Mouse (Mus musculus) megakaryocyte, adult 5-6 weeks (primary cell): Measurements from ENCODE around the gene Mical2. TPM values are rescaled to one million over a fixed set of nuclear protein-coding genes. Genes with fewer than 3 reads are reported as not detected.

Experiments used
- ATAC-seq: 2 replicates; pipeline ENCODE4 v1.8.0; 2016; ENCODE audit warnings: mild to moderate bottlenecking, inconsistent platforms; ENCODE audit not compliant: poor library complexity, severe bottlenecking
- total RNA-seq, 2 experiments: library from RNA; stranded (forward) in 1 of 2; stranded (reverse) in 1 of 2; fragments of 153-499, 151-499 nt in 1 of 2; fragments of 221-1000, 200-1000 nt in 1 of 2; gene quantifications; 2 replicates each; pipeline versions ENCODE4 v1.2.3 to v1.2.4; 2015 to 2017

Gene Mical2
- total RNA-seq, 2 experiments from 2014 or later = 1.1 TPM

DNA sequence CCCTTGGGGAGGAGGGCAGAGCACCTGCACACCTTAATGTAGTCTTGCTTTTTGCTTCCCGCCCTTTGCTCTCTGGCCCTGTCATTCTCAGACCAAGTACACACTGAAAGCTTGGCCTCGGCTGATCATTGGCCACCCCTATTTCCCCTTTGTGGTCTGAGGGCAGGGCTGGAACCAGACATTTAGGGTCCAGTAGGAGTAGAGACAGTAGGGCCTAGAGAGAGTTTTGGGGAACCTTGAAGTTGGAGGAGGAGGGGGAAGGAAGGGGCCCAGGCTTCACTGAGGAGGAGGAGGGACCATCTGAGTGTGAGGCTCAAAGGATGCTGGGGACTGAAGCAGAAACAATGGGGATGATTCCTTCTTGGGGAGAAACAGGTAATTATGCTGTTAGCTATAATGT lies 15.1 kb downstream of the Mical2 start:
- peak; percentile 81 for ATAC-seq

DNA sequence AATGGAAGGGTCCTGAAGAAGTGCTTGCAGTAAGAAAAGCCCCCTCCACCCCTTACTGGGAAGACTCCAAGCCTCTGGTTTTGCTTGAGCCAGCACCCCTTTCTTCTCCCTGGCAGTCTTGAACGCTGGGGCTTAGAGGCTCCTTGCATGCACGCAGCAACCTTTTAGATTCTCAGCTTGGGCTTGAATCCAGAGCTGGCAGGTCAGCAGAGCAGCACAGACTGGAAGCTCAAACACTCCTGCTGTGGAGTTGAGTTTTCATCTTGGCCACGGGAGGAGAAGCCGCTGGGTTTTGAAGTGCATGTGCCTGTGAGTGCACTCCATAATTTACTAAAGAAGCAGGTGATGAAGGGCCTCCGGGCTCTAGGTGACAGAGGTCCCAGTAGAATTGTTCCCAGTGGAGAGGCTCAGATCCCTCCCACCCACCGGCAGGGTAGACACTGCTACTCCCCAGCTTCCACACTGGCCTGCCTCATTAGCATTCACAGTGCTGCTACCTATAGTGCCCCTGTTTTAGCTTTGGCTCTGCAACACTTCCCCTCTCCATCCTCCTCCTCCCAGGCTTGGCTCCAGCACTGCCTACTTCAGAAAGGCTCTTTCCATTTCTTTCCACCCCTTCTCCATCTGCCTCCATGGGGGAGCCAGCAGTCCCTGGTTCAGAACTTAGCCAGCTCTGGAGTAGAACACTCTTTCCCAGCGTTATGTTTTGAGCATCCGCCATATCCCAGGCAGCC lies 15.7 kb downstream of the Mical2 start:
- no peak for ATAC-seq

DNA sequence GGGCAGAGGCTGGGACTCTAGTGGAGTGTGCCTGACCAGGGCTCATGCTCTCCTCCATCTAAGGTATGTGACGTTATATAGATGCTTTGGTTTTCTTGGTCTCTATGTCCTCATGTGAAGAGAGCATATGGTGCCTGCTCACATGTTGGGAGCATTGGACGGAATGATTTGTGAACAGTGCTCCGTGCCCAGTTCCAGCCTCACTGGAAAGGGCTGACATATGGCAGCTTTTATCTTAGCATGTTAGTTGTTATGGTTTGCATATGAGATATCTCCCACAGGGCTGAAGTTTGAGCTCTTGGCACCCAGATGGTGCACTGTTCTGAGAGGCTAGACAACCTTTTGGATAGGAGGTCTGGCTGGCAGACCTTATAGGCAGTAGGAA lies 16.3 kb downstream of the Mical2 start:
- no peak for ATAC-seq

DNA sequence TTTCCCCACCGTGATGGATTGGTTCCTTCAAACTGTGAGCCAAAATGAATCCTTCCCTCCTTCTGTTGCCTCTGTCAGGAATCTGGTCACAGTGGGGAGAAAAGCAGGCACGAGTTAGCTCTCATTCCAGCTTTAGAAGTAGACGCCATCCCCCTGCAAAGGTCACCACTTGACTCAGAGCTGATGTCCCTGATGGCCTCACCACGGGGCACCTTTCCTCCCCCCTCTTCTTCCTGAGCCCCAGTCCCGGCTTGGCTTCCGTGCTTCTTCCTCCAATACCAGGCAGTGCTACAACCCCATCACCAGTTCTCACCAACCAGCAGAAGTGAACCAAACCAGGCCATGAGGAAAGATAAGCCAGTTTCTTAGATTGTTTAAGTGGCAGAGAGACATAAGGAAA lies 16.9 kb downstream of the Mical2 start:
- no peak for ATAC-seq

DNA sequence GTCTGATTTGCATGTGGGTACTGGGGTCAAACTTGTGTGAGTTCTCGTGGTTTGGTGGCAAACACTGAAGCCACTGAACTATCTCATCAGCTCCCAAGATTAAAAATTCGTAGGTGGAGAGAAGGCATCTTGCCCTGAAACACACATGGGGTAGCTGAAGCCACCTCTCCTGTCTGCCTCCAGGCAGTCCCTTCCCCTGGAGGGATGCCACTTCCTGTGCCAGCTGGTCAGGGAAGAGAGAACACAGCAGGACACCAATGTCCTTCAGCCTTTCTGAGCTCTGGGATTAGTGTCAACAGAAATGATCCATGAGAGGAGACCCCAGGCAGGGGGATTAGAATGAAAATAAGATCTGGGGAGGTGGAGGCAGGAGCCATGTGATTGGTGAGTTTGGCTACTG lies 18.4 kb downstream of the Mical2 start:
- ATAC-seq = no peak

DNA sequence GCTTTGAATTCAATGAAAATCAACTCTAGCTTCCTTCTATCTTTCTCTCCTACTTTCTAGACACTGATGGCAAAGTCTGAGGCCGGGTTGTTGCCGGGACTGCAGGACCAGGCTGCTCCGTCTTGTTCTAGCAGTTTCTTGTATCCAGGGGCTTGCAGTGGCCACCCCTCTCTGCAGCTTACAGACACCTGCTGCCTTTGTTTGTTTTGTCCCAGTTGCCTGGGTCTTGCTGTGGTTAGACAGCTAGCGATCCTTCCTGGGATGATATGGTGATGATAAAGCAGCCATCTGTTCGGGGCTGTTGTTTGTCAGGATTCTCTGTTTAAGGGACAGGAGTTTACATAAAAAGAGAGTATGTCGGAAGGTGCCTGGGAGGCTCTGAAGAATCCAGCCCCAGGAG lies 19.0 kb downstream of the Mical2 start:
- no peak for ATAC-seq

DNA sequence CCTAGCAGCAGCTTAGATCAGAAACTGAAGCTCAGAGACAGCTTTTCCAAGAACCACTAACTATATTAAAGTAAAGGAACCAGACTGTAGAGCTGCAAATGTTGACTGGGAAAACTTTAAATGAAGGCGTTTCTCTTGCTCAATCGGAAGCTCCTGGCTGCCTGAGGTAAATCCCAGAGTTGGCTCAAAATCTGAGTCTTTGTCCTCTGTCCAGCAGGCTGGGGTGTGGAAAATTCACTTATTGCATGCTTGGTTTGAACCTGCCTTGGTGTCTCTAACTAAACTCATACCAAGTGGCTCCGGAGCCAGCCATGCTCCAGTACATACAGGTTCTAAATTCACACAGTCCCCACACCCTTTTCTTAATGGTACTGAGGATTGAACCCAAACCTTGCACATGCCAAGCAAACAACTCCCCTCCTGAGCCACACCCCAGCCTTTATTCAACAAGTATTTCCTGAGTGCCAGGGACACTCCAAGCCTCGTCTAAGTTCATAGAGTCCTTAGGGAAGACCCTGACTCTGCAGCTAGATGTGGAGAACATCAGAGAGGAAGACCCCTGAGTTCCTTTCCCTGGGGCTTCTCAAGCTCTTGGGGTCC lies 20.3 kb downstream of the Mical2 start:
- ATAC-seq = no peak

DNA sequence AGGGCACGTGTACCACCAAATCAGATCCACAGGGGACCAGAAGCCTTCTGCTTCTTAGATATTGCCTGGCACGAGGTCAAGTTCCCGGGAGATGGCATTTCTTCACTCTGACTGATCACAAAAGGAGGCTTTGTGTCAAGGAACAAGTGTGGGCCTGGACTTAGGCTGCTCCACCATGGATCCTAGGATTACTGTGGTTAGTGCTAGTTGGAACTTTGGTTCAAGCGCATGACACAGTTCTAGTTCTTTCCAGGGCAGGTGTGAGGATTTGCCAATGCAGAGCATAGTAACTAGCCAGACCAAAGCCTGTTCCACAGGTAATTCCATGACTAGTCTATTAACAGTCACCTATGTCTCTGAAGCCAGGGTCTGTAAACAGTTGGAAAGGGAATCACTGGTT lies 20.8 kb downstream of the Mical2 start:
- ATAC-seq = no peak

DNA sequence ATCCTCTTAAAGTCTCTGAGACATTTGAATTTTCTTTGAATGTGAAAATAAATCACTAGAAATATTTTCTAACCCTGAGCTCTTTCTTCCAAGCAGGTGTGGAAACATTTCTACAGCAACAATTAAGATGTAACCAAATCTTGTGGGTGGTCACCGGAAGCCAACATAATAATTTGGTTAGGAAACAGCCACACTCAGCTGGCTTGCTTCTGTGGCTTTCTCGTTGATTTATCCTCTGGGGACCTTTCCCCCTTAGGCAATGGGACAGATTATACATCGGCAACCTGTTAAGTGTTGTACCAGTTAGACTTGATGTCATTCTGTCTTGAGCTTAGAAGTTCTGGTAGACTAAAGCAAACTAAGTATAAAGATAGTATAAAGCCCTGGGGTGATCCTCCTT lies 22.2 kb downstream of the Mical2 start:
- ATAC-seq = no peak

DNA sequence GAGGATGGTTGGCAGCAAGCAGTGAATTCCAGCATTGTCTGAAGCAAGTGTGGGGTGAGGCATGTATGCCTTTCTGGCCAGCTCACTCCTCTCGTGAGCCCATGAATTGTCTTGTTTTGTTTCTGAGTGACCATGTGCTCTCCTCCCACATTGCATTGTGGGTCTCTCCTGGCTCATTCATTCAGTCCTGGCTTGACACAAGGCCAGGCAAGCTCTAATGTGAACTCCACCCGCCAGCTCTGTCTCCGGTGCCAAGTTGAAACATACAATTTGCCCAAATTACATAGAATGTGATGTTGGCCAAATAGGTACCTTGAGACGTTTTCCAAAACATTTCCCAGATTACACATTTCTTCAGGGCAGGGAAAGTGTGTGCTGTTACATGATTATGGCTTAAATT lies 23.8 kb downstream of the Mical2 start:
- no peak for ATAC-seq

DNA sequence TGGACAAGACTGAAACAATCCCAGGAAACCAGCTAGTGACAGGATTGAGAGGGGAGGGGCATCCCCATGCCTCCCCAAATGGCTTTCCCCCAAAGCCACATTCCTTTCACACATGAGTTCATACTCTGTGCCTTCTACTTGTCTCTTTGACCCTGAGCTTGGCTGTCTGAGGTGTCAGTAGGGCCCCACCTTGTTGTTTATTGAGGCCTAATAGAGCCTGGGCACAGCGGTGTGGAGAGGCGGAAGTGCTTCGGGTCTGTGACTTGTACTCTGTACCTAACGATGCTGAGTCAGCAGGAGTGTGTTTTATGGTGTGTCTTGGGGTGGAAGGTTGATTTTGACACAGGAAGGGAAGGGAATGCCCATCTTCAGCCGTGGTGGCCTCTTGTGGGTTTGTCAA lies 26.4 kb downstream of the Mical2 start:
- ATAC-seq = no peak

DNA sequence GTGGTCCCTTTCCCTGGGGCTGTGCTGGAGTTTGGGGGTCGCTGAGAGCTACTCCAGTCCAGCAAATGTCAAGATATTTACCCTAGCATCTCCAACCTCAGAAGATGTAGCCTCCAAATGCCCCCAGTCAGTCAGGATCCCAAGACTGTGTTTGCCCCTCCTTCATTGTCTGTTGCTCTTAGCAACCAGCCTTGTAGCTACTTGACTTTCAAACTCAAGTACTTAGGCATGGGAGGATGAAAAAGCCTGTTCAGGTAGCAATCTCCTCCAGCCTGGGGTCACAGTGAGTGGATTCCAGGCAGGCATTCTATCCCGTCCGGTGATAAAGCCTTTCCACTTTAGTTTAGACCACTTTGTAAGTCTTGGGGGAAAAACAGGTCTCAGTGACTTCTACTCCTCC lies 28.6 kb downstream of the Mical2 start:
- ATAC-seq = no peak

DNA sequence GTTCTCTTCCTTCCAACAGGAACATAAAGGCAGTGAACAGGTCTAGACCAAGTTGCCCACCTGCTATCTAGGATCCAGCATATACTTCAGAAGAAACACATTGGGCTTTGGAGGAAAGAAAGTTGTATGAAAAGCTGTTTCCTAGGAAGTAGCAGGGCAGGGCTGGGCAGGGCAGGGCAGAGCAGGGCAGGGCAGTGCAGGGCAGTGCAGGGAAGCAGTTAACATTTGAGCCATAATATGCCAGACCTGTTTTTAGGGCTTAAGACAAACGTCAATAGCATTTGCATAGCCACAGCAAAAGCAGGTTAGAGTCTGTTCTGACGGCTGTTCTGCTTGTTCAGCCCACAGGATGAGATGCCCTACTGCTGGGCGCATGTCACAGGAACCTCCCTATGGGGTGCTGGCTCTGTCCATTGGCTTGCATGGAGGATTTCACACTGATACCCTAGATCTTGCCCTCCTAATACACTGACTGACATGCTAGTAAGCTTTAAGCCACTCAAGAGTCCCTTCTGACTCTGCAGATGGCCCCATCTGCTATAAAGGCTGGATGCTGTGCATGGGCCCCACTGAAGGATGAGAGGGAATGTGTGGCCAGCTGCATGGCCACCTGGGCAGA lies 29.7 kb downstream of the Mical2 start:
- no peak for ATAC-seq

DNA sequence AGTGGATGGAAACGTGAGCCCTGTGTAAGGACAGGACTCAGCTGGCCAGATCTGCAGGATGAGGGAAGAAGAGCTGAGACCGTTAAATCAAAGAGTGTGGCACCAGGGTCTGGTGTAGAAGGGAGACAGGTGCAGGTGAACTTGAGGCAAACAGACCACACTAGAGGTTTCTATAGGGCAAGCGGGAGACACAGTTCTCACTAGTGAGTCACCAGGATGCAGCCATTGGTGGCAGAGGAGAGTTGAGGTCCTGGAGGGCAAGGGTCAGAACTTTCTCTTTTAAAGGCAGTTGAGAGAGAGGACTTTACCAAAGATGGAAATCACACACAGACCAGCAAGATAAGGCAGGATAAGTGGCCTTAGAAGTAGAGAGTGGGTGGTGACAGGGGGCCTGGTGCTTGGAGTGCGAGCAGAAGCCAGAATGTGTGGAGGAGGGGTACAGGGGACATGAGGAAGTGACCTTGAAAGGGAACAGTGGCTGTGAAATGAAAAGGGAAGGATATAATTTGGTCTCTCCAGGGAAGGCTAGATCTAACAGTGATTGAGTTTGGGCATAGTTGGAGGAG lies 32.8 kb downstream of the Mical2 start:
- 0 out of 2 replicates have a peak, but pooled peaks have one; percentile 24 for ATAC-seq

DNA sequence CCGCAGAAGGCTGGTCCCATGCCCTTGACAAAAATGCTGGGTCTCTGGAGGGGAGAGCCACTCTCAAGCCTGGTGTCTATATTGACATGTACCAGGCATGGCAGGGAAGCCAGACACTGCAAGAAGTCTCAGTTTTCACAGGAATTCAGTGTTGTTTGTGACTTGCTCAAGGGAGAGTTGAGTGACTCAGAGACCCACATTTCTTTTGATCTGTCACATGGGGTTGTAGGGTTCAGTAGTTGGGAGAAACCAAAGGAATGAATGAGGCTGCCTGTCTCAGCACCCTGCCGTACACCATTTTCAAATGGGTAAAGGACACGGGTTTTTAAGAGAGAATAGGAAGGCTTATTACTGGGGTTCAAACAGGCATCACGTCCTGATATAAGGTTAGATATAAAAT lies 33.6 kb downstream of the Mical2 start:
- ATAC-seq = no peak

DNA sequence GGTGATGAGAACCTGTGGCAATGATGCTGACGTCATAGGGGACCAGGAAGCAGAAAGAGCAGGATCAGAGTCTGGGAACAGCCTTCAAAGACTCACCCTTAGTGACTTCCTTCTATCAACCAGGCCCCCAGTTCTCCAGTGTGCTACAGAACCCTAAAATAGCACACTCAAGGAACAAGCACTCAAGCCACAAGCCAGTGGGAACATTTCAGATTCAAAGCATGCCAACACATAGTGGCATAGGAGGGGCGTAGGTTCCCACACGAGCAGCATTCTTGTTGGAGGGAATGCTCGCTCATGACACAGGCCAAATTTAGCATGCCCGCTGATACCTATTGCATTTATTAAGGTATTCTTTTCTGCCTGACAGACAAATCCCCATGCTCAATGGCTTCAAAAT lies 35.5 kb downstream of the Mical2 start:
- no peak for ATAC-seq

DNA sequence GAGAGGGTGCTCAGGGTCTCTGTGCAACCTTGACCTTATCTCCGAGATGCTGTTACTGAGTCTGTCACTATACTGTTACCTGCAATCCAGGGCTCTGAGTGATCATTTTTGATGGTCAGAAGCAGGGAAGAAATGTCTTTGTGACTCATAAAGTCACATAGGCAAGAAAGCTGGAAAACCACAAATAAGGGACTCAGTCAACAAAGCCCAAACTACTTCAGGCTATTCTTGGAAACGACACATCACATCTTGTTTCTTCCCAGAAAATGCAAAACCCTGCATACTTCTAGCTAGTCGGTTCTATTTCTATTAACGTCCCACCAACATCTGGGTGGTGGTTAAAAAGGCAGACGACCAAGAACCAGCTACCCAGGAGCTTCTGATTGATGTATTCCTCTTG lies 41.6 kb downstream of the Mical2 start:
- no peak for ATAC-seq

DNA sequence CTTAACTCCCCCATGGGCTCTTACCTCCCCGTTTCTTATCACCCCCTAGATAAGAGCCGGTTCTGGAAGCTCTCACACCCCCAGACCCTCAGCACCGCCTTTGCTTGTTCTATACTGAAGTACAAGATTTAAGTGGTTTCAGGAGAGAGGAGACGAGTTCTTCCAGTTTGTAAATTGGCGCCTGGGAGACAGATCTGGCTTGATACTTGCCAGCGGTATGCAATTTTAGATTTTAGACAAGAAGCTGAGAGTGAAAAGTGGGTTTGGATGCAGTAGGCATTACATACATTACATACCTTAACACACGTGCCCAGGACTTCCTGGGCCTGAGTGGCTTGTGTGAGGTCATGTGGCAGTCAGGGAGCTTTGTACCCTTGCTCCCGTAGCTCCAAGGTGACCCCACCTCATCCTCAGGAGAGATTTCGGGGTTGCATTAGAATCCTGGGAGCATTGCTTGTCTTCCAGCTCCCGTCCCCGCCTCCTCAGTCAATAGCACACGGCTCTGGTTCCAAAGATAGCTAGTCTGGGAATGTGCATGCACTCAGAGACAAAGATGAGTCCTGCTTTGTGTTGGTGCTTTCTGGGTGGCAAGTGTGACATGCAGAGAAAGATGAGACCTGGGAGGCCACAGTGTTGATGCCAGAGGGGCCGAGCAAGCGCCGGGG lies 43.2 kb downstream of the Mical2 start:
- ATAC-seq = no peak

DNA sequence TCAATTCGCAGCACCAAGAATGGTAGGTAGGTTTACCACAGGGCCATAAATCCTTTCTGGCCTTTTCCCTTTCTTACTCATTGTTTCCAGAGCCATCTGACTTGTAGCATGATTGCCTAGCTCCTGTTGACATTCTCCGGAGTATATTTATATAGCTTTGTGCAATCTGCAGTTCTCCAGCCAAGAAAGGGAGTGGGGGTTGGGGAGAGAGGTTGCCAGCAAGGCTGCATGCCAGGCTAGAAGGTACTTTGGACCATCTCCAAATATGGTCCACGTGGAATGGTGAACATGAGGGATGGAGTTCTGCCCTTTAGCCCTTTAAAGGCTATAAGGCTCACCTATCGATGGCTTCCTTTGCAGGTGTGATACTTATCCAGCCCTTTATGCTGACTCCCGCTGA lies 45.2 kb downstream of the Mical2 start:
- ATAC-seq = no peak

DNA sequence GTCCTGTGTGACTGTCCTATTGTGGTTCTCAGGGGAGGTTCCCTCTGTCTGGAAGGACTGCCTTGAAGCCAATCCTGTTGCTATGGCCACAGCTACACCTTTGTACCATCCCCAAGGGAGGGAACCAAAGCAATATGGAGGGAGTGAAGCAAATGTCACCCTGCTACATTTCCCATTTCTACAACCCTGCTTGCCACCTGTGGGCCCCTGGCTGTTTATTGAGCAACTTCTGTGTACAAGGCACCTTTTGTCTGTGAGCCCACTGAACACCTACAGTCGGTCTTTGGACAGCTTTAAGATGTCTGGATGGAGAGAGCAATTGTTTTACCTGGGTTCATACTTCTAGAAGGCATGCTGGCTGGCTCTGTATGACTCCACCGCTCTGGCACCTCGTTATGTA lies 46.0 kb downstream of the Mical2 start:
- ATAC-seq = no peak

DNA sequence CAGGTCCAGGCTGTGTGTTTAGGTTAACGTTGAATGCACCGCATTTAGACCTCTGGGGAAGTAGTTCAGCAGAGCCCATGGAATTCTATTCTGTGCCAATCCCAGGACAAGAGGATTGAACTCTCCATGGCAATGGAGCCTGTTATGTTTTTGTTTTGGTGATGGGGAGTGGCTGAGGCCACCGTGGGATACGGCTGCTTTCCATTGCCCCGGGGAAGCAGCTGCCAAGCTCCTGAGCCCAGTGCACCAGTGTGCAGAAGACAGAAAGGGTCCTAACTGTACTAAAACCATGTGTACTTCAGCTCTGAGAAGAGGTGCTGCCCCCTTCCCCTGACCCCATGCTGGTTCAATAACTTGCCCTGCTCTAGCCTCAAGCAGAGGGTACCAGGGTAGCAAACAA lies 47.0 kb downstream of the Mical2 start:
- no peak for ATAC-seq

DNA sequence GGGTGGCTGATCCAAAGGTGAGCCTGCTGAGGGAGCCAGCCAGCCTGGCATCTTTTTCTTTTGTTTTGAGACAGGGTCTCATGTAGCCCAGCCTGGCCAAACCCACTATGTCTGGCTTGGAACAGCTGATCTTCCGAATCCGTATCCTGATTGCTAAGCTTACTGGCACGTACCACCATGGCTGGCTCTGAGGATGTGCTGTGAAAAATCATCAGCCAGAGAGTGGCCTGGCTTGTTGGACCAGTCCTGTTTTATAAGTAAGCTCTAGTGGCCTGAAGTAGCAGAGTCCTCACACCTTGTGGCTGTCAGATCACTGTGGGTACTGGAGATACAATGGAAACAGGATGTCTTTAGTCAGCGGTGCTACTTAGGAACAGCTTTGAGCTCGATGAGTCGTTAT lies 47.8 kb downstream of the Mical2 start:
- no peak for ATAC-seq
